Mouse (Mus musculus): ENCODE data around the gene Chid1.

DNA sequence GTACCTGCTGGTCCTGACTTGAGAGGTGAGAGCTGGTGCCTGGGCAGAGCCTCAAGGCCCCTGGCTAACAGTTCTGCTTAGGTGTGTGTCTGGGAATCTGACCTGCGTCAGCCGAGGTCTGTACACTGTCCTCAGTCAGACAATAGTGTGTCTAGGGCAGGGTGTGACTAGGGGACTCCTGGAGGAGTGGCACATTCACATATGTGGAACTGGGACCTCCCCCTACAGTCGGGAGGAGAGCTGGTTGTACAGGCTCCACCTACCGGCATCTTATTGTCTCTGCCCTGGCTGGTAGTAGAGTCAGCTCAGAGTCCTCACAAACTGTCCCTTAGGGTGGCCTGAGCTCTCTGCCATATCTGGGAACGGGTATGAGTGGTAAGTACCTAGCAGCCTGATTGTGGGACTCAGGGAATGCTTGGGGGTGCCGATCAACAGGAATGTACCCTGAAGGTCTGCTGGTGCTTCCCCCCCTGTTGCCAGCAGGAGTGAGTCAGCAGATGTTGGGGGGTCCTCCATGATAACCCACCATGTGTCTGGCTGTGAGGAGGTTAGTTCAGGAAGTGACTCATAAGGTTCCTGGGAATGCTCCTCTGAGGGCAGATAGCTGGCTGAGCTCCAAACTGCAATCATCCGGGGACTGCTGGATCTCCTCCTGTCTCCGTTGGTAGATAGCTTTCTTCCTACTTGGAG lies 71.0 kb downstream of the Chid1 start:
- TF ChIP-seq EP300 (optimal IDR thresholded peaks at IDR 0.05) (no peak), CTCF (IDR thresholded peaks at IDR 0.05; ENCODE audit: low read depth) (peak; percentile 73)

All from stomach, postnatal 0 days (tissue).